Mouse (Mus musculus) heart, postnatal 14 days (tissue): ENCODE results near the gene Abcg8. TPM values are rescaled to one million over a fixed set of nuclear protein-coding genes. Genes with fewer than 3 reads are reported as not detected.

Source experiments
- DNase-seq, 2 experiments: peaks; one replicate each; pipeline ENCODE4 v3.0.0; 2021 to 2022
- intact Hi-C: fragments of 180-260 bp; cut with DNase I; formaldehyde crosslinking; loops from one replicate; pipeline ENCODE4 v1.15.1; 2025
- long read RNA-seq, 2 experiments: library from polyadenylated mRNA; stranded (forward); transcript quantifications; one replicate each; pipeline ENCODE4 v2.0.0; 2021
- total RNA-seq, 2 experiments: library from RNA; stranded (reverse); gene quantifications; 2 replicates each; pipeline ENCODE4 v1.2.3; 2021

The Abcg8 gene
- total RNA-seq: not detected
- long read RNA-seq, experiment 1: 0 reads
- long read RNA-seq, experiment 2: 0 reads

DNA sequence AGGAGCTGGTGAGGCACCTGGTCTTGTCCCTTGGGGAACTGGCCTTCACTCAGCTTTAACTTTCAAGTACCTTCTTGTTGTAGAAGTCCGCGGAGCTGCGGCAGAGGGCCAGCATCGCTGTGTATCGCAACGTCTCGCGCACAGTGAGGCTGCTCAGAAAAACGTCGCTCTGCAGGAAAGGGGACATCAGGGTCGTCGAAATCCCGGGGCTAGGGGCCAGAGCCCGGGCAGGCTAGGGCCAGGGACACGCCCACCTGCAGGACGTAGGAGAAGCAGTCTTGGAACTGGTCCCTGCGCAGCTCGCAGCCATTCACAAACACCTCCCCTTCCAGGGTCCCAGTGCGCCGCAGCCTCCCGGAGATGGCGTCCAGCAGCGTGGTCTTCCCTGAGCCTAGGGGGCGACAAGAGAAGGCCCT lies at the start of gene Abcg8:
Gene Abcg8, plus strand, starts transcription at position 352 of the 416 bp plus-strand sequence.
- DNase-seq: peak; percentile 21 to 35
- intact Hi-C loops: no loop called here

DNA sequence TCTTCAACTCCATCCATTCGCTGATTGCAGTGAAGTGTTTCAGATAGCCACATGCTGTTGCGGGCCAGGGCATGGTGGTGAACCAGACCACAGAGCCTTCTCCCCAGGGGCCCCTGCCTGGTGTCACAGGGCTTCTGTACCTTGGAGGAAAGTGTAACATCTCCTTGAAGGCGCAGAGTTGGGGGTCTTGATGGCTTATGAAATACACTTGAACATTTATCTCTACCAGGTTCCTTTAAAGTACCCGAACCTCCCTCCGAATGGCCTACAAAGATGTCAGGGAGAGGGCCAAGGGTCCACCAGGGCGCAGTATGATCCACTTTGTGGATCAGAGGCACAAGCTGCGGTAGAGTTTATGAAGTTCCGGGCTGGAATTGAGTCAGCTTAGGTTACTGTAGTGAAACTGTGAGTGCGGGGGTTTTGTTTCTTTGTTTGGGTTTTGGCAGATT lies 49.2 kb upstream of the Abcg8 start:
- DNase-seq: no peak
- intact Hi-C loops: loop anchor here (10.0 kb wide), 1 partner anchor 762 kb away; no protein-coding TSS in a partner anchor

DNA sequence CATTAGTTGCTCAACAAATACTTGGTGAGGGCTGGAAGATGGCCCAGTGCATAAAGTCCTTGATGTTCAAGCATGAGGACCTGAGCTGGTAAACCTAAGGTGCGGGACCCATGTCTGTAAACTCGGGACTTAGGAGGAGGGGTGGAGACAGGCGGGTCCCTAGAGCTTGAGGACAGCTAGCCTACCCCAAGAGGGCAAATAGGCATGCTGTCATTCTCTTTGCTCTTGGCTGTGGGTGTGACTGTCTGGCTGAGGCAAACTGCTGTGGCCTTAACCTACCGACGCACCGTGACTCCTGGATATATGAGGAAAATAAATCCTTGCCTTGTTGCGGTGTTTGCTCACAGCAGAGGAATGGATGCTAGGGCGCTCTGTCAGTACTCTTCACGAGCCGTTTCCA lies 48.4 kb upstream of the Abcg8 start:
- intact Hi-C loops: loop anchor here (10.0 kb wide), 1 partner anchor 763 kb away; no protein-coding TSS in a partner anchor
- DNase-seq: no peak

DNA sequence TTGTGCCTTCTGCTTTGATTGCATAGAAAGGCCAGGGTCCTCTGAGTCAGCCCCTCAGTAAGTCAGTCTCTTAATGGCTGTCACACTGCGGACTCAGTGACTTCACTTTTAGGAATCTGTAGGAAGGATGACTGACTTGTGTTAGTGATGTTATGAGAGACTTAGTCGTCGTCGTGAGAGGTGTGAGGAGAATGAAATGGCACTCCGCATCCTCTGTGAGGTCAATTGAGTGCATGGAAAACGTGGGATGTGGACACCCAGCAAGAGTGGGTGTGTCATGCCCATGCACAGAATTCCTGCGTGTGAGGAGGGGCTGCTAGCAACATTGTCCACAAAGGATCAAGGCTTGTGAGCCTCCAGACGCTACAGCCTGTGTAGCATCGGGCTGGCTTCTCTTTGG lies 47.5 kb upstream of the Abcg8 start:
- no peak for DNase-seq
- intact Hi-C loops: loop anchor here (10.0 kb wide), 1 partner anchor 764 kb away; no protein-coding TSS in a partner anchor

DNA sequence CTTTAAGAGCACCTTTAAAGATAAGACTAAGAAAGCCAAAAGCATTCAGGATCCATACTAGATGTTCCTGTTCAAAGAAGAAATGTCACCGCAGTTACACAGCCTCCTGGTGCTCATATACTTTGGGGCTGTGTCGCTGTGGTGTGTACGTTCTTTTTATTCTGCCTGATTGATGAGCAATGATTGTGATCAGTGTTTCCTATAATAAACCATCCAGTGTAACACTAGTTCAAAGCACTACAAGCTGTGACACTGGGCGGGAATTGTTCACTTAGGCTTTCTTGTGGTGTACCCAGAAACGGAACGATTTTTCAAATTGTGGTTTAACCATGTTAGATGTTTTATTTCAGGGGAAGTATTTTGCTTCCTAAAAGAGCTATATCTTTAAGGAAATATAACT lies 44.3 kb upstream of the Abcg8 start:
- intact Hi-C loops: no loop called here
- no peak for DNase-seq

DNA sequence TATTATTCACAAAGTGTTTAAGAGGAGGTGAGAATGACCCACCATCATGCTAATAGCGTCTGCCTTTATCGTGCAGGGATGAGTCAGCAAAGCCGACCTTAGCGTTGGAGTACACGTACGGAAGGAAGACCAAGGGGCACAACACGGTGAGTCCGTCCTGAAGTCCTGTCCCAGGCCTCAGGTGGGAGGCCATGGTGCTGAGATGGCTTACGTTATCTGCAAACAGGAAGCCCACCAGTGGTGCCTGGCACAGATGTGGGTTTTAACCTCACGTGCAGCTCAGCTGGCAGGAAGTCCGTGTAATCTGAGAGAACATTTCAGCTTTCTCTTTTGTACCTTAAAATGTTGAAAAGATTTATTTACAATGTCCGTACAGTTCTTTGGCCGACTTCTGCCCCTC lies 42.7 kb upstream of the Abcg8 start:
- no peak for DNase-seq
- intact Hi-C loops: no loop called here

DNA sequence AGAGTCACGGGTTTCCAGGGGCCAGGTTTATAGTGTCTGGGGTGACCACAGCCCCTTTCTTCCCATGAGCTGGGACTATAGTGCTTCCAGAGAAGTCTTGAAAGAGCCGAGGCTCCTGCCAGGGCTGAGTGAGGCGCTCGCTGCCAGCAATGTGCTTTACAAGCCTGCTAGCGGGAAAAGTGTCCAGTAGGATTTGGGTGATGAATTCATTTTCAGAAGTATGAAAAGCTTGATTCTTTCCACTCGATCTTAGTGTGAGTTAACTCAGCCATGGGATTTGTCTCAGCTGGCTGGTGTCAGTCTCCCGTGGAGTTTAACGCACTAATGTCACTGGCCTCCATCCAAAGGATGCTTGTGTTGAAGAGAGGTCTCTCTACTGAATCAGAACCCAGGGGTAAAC lies 39.8 kb upstream of the Abcg8 start:
- intact Hi-C loops: no loop called here
- DNase-seq: peak in 1 of 2 experiments; percentile 23

DNA sequence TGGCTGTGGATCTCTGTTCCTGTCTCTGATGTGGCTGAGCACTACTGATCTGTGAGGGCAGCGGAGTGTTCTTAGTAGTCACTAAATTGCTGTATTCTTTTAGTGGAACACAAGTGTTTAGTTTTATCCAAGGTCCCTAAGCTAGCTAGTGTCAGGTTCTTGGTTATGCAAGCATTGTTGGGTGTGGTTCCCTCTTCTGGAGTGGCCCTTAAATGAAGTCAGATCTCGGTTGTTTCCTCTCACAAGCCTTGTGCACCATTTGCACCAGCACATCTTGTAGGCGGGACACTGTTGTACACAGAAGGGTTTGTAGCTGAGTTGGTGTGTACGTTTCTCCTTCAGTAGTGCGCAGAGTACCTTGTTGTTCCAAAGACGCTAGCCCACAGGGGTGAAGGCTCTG lies 38.1 kb upstream of the Abcg8 start:
- DNase-seq: no peak
- intact Hi-C loops: no loop called here

DNA sequence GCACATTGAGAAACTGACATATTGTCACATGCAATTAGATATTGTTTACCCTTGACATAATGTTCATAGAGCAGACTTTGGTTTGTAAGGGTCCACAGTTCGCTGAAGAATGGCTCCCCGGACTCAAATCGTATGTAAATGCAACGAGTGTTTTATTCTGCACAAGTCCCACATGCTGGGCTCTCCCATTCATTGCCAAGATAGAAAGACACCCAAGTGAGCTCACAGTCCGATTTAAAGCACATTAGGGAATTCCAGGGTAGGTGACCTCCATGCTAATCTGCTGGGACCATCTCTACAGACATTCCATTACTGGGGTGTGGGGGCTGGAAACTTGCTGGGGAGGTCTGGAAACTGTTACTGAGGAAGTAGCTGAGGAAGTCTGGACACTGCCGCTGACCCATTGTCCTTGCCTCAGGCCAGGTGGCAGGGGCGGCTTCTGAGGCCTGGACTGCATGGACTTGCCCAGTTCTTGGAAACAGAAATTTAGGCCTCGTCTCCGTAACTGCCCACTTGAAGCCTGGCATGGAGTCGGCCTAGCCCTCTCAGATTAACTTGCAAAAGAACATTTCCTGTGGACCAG lies 36.2 kb upstream of the Abcg8 start:
- DNase-seq: no peak
- intact Hi-C loops: no loop called here

DNA sequence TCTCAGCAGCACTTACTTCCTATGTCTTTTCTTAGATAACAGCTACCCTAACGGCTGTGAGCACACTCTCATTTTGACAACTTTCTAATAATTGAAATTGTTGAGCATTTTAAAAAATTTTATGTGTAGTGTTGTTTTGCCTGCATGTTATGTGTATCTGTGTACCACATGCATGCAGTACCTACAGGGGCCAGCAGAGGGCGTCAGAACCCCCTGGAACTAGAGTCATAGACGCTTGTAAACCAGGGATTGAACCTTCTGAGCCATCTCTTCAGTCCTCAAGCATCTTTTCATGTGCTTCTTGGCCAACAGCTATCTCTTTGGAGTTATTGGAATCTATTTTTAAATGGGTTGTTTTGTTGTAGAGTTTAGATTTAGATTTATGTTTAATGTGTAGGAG lies 34.2 kb upstream of the Abcg8 start:
- intact Hi-C loops: no loop called here
- peak; percentile 21 to 49 for DNase-seq

DNA sequence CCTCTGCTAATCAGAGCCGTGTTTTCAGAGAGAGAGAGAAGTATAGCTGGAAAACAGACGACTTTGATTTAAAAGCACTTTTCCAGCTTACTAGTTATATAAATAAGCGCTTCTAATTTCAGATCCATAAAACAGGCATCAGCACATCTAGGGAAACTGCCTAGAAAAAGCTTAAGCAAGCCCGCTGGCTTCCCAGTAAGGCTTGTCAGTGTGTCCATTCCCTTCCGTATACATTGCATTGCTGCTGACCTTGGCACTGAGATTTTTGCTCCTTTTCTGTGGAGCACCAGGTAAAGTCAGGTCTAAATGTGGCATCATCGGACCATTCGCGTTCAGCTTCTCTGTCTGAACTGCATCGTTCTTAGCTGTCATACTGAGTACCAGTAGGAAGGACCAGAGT lies 33.8 kb upstream of the Abcg8 start:
- no peak for DNase-seq
- intact Hi-C loops: no loop called here

DNA sequence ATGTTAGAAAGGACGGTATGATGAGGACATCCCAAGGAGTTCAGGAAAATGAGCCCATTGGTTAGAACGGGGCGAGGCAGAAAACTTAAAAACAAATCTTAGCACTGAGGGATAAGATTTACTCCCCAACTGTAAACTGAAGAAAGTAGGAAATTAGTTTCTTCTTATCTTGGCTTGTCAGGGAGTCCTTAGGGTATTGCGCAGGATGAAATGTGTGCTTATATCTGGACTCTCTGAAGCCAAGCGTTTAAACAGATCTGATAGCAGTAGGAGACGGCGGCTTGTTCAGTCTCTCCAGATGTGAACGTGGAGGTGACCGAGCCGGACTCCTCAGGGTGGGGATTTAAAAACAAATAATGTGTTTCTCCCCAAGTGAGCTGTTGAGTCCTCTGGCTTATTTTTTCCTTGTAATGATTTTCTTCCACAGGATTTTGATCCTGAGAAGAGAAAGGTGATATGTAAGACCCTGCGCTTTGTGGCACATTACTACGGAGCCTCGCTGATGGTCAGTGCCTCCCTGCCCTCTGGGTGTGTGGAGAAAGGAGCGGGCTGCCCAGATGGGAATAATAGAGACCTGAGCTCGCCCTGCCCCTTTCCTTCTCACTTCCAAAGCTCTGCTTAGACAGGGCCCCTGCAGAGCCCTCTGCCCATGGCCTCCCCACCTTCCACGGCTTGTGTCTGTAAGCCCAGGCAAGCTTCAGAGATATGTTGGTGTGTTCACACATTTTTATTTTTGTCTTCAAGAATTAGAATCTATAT lies 31.6 kb upstream of the Abcg8 start:
- intact Hi-C loops: no loop called here
- DNase-seq: no peak

DNA sequence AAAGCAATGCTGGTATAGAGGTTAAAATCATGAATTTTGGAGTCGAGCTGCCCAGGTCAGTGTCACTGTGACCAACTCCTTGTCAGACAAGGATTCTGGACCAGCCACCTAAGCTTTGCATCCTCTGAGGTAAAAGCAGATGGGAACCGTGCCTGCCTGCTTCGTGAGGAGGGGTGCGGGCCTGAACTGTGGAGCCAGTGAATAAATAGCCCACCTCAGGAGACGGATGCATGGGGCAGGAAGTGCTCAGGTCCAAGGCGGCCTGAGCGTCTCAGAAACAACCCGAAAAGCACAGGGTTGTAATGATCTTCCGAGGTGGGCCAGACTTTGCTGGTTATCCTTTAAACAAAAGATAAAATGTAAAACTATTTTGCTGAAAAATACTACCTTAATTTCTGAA lies 31.0 kb upstream of the Abcg8 start:
- DNase-seq: no peak
- intact Hi-C loops: no loop called here

DNA sequence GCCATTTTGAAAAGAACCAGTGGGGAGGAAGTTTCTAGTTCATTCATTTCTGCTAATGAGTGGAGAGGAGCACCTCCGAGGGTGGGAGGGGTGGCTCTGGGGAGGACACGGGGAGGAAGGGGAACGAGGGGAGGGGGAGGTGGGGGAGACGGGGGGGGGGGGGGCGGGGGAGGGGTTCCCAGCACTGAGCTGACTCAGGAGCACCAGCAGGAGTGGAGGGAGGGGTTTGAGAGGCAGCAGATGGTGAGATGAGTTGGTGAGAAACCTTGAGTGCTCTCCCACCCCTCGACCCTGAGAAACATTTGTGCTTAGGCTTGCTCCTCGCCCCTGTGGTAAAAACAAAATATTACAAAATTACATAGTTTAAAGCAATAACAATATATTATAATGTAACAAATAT lies 30.2 kb upstream of the Abcg8 start:
- intact Hi-C loops: no loop called here

DNA sequence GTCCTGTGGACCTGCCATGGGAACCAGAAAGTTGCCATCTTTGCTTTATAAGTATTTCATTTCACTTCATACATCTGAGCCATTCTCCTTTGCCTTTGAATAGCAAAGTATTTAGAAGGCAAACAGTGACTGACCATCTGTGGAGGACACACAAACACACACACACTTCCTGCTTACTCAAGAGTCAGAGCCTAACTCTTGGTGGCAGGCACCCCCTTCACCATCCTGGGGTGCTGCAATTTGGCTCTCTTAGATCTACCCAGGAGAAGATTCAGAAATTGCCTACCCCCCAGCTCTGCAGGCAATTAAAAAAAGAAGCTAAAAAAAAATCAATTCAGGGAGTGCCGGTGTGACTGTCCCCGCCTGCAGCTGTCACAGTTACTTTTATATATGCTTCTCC lies 29.6 kb upstream of the Abcg8 start:
- intact Hi-C loops: no loop called here
- no peak for DNase-seq

More for the DNA sequence above, 30.2 kb upstream of the Abcg8 start:
- DNase-seq: no peak

DNA sequence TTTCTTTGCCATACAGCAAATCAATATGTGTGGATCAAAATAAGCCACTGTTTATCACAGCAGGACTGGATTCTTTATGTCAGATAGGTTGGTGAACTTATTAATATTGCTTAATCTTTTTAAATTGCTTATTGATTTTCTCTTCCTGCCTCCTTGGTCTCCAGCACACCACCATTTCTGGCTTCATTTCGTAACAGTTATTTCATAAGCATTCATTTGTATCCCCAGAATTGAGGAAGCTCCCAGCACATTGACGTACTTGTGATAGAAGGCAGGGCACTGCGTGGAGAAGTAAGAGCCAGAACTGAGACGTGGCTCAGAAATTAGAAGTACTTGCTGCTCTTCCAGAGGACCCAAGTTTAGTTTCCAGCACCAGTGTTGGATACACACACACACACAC lies 28.5 kb upstream of the Abcg8 start:
- DNase-seq: no peak
- intact Hi-C loops: no loop called here

DNA sequence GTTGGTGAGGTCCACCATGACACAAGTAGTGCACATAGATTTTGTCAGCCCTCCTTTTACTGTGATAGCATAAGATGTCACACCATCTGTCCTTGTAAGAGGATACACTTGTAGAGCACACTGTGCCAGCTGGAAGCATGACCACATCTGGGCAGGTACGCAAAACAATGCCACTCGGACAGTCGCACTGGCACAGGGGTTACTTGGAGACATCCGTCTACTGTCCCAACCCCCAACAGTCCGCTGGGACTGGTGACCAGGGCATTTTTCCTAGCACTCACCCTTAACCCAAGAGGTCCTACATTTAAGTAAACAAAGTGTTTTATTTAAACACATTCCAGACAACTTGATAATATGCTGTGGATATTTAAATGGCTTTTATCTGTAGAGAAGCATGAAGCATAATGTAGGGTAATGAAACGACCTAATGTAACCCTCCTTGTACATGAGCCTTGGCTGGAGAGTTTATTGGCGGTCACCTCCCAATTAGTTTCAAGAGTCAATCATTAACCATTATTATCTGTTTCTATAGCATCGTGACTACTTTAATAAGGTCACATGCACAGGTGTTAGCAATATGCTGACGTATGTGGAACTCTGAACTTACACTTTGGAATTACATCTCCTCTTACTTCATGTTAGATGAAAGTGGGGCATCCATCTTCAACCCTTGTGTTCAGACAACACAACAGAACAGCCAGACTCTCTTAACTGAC lies 25.6 kb upstream of the Abcg8 start:
- no peak for DNase-seq
- intact Hi-C loops: no loop called here

DNA sequence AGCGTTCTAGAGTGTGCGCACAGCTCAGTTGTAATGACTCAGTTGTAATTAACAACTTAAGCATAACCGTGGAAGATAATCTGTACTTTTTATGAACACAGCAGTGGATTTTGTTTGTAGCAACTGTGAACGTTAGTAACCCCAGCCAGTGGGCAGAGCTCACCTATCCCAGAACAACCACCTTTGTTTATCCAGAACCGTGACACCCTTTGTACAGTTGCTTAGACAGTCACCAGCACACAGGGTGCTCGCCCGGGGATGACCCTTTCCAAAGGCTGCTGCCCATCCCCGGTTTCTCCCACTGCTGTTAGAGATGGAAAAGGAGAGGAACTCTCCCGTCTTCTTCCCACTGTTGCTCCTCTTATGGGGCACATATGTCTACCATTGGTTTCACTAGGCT lies 22.6 kb upstream of the Abcg8 start:
- intact Hi-C loops: no loop called here
- no peak for DNase-seq

DNA sequence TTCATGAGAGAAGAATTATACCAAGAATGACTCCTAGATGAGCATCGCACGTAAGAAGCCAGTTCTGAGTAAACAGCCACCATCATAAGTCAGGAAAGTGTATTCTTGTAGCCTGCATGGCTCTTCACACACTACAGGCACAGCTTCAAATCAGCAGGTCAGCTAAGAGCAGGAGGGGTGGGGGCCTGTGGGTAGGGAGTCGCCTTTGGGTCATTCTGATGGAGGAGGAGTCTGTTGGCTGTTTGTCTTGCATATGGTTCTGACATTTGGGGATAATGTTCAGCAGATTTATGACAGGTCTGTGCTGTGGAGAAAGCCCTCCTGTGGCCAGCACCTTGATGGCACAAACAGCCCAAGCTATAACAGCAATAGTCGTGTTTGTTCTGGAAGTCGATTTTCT lies 19.9 kb upstream of the Abcg8 start:
- intact Hi-C loops: no loop called here
- no peak for DNase-seq

DNA sequence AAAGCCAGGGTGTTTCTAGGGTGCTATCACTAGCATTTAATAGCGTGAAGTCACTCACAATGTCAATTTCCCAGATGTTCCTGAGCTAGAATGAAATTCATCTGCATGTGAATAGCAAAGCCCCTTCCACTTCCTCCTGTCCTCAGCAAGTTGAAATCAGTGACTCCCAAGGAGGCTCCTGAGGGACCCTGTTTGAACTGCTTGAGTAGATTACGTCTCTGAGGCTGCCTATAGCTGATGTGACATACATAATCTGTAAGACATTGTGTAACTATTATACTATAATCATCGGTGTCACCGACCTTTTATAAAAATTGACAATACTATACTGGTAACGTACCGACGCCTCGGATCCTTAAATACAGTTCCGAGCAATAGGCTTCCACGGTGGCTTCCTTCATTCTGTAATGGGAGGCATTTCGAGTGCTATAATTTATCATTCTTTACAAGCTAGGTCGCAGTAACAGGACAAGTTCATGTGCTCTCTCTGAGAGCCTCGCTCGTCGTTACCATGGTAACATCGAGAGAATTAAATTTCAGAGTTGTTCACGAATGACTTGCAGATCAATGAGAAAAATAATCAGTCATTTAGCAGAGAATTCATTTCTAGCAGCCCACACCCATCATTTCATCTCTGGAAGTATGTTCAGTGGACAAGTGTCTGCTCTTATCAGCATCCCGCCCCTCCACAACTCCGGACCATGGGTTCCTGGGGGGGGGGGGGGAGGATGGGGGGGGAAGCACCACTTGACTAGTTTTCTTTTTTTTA lies 19.3 kb upstream of the Abcg8 start:
- no peak for DNase-seq
- intact Hi-C loops: no loop called here

DNA sequence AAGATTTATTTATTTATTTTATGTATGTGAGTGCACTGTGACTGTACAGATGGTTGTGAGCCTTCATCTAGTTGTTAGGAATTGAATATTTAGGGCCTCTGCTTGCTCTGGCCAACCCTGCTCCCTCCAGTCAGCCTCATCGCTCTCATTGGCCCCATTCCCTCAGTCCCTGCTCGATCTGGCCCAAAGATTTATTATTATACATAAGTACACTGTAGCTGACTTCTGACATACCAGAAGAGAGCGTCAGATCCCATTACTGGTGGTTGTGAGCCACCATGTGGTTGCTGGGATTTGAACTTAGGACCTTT lies 18.7 kb upstream of the Abcg8 start:
- intact Hi-C loops: no loop called here

More for the DNA sequence above, 18.7 kb upstream of the Abcg8 start:
- DNase-seq: no peak
